Mouse (Mus musculus) myocyte (in vitro differentiated cells): ENCODE results near the gene Tspan5. TPM values are rescaled to one million over a fixed set of nuclear protein-coding genes. Genes with fewer than 3 reads are reported as not detected.

Experiments used
- H3K27me3 ChIP-seq: one replicate; pipeline ENCODE4 v1.6.1; 2011; ENCODE audit not compliant: control insufficient read depth, insufficient read depth, insufficient read length
- H3K36me3 ChIP-seq: one replicate; pipeline ENCODE4 v1.6.1; 2011; ENCODE audit not compliant: control insufficient read depth, insufficient read depth
- H3K4me2 ChIP-seq: one replicate; pipeline ENCODE4 v1.6.1; 2011; ENCODE audit warnings: low read depth, control low read depth
- H3K4me3 ChIP-seq: one replicate; pipeline ENCODE4 v1.5.1; 2011; ENCODE audit warnings: mild to moderate bottlenecking, control low read depth, moderate library complexity
- H3K79me2 ChIP-seq: one replicate; pipeline ENCODE4 v1.6.1; 2011; ENCODE audit not compliant: control insufficient read depth, insufficient read depth
- H3ac ChIP-seq: one replicate; pipeline ENCODE4 v1.6.1; 2011; ENCODE audit not compliant: control insufficient read depth, insufficient read length
- CEBPB ChIP-seq: IDR thresholded peaks from 2 replicates; pipeline ENCODE4 v1.6.1; 2011; ENCODE audit warnings: mild to moderate bottlenecking, moderate library complexity; ENCODE audit not compliant: poor library complexity, insufficient read depth, severe bottlenecking
- E2F4 ChIP-seq: IDR thresholded peaks from one replicate; pipeline ENCODE4 v1.6.1; 2011; ENCODE audit warnings: mild to moderate bottlenecking, control low read depth, moderate library complexity; ENCODE audit not compliant: insufficient read depth
- MAX ChIP-seq: IDR thresholded peaks from one replicate; pipeline ENCODE4 v1.6.1; 2011; ENCODE audit warnings: low read depth, mild to moderate bottlenecking, control low read depth
- MYOD1 ChIP-seq, 3 experiments: IDR thresholded peaks; one replicate each; pipeline ENCODE4 v1.6.1; 2011; ENCODE audit warnings: control low read depth in 2 of 3, low read depth in 2 of 3, mild to moderate bottlenecking in 2 of 3, moderate library complexity in 1 of 3; ENCODE audit not compliant: insufficient read length in 2 of 3, control insufficient read depth in 1 of 3
- MYOG ChIP-seq, 3 experiments: IDR thresholded peaks; one replicate each; pipeline ENCODE4 v1.6.1; 2011; ENCODE audit warnings: control low read depth in 2 of 3, low read depth in 2 of 3, mild to moderate bottlenecking in 2 of 3; ENCODE audit not compliant: insufficient read length in 2 of 3, control insufficient read depth in 1 of 3, insufficient read depth in 1 of 3
- POLR2A ChIP-seq: IDR thresholded peaks from one replicate; pipeline ENCODE4 v1.6.1; 2011; ENCODE audit warnings: low read depth, mild to moderate bottlenecking, control low read depth, moderate library complexity; ENCODE audit not compliant: insufficient read length
- POLR2AphosphoS2 ChIP-seq: IDR thresholded peaks from one replicate; pipeline ENCODE4 v1.6.1; 2011; ENCODE audit warnings: low read depth, control low read depth; ENCODE audit not compliant: insufficient read length
- REST ChIP-seq: IDR thresholded peaks from one replicate; pipeline ENCODE4 v1.6.1; 2011; ENCODE audit warnings: mild to moderate bottlenecking, control low read depth, moderate library complexity; ENCODE audit not compliant: insufficient read depth, insufficient read length
- SRF ChIP-seq: IDR thresholded peaks from one replicate; pipeline ENCODE4 v1.6.1; 2011; ENCODE audit warnings: low read depth; ENCODE audit not compliant: control insufficient read depth, insufficient read length
- TCF12 ChIP-seq: IDR thresholded peaks from one replicate; pipeline ENCODE4 v1.6.1; 2011; ENCODE audit warnings: mild to moderate bottlenecking, control low read depth; ENCODE audit not compliant: poor library complexity, insufficient read depth, severe bottlenecking
- TCF3 ChIP-seq: IDR thresholded peaks from one replicate; pipeline ENCODE4 v1.6.1; 2011; ENCODE audit warnings: low read depth, control low read depth; ENCODE audit not compliant: insufficient read length
- USF1 ChIP-seq: IDR thresholded peaks from one replicate; pipeline ENCODE4 v1.6.1; 2011; ENCODE audit warnings: low read depth, mild to moderate bottlenecking, control low read depth, moderate library complexity
- polyA plus RNA-seq: library from polyadenylated mRNA; unstranded; fragments of >200 nt; fragmentation: generic; extraction: Trizol; gene quantifications from one replicate; pipeline ENCODE4 v1.2.1, GENCODE M21; 2012; ENCODE audit warnings: missing spikeins

Tspan5 gene
- polyA plus RNA-seq, 1 experiment, result 16.9 TPM

GRCm38 (mm10) chr3:138767034-138767433 is 25.0 kb downstream of the Tspan5 start:
- H3K27me3 ChIP-seq, result no peaks in the 10 kb centered on the region
- H3ac ChIP-seq, result no peak overlapping the region
- H3K36me3 ChIP-seq, result no peaks in the 10 kb centered on the region
- H3K4me3 ChIP-seq, result no peak overlapping the region
- no peak overlapping the region for H3K4me2 ChIP-seq
- no peak for TF ChIP-seq TCF3
- TF ChIP-seq SRF, result no peak
- no peak for TF ChIP-seq E2F4
- no peak for TF ChIP-seq REST
- H3K79me2 ChIP-seq, result peaks cover 27% of the 10 kb centered on the region

GRCm38 (mm10) chr3:138768541-138769093 is 26.6 kb downstream of the Tspan5 start:
- Histone ChIP-seq H3K4me2 (no peak overlapping the region), H3ac (no peak overlapping the region), H3K27me3 (no peaks in the 10 kb centered on the region), H3K36me3 (no peaks in the 10 kb centered on the region), H3K4me3 (no peak overlapping the region), H3K79me2 (peaks cover 38% of the 10 kb centered on the region)
- TF ChIP-seq MAX (no peak), E2F4 (no peak)

- Histone ChIP-seq H3K36me3 (no peaks in the 10 kb centered on the region), H3K79me2 (peaks cover 29% of the 10 kb centered on the region), H3K27me3 (no peaks in the 10 kb centered on the region), H3K4me3 (no peak overlapping the region), H3K4me2 (no peak overlapping the region), H3ac (no peak overlapping the region)
- TF ChIP-seq REST, result no peak
- no peak for TF ChIP-seq E2F4
- TF ChIP-seq CEBPB, result no peak
- TF ChIP-seq TCF12, result no peak
- TF ChIP-seq TCF3, result no peak
- TF ChIP-seq POLR2AphosphoS2, result no peak
- TF ChIP-seq SRF, result no peak
- no peak for TF ChIP-seq MAX
- no peak for TF ChIP-seq USF1
- no peak for TF ChIP-seq MYOG (IDR thresholded peaks at IDR 0.05; ENCODE audit: control insufficient read depth in 1 of 3, insufficient read depth in 1 of 3, insufficient read length in 2 of 3, low read depth in 2 of 3)
- TF ChIP-seq POLR2A, result no peak
- no peak for TF ChIP-seq MYOD1 (IDR thresholded peaks at IDR 0.05; ENCODE audit: control insufficient read depth in 1 of 3, insufficient read length in 2 of 3, low read depth in 2 of 3)
These were observed 28.8 kb downstream of the Tspan5 start for GRCm38 (mm10) chr3:138770650-138771331.

DNA sequence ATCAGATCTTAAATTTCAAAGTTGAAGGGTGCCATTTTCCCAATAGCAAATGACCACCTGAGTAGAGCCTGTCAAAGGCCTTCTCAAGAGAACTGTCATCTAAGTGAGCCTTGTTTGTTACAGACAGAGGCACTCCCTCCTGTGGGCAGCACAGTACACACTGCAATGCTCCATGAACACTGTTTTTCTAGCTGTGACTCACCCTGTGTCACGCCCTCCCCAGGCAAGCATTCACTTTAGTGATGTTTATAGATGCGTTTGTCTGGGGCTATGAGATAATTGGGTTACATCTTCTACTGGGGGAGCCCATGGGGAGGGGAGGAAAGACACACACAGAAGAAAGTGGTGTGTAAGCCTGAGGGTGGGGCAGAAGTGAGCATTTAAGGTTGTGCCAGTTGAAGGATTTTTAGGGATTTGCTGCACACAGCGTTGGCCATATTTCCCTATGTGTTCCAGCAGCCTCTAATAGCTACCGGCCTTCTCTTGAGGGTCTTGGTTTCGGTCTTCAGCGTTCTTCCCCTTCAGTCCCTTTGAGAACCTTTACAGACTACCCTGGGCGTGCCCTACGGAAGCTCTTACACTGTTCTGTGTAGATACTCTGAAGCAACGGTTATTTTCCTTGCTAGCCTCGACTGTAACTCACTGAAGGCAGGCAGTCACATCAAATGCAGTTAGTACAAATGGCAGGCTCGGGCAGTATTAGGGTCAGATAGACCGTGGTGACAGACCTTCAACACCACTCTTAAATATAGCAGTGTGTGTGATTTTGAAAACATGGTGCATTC is 29.7 kb downstream of the Tspan5 start:
- peak overlapping the region; percentile 14 for H3K4me2 ChIP-seq
- H3K4me3 ChIP-seq, result no peak overlapping the region
- H3ac ChIP-seq, result no peak overlapping the region
- H3K27me3 ChIP-seq, result no peaks in the 10 kb centered on the region
- no peak for TF ChIP-seq TCF12
- TF ChIP-seq E2F4, result no peak
- TF ChIP-seq MAX, result no peak
- TF ChIP-seq POLR2AphosphoS2, result no peak
- no peak for TF ChIP-seq MYOD1 (IDR thresholded peaks at IDR 0.05; ENCODE audit: control insufficient read depth in 1 of 3, insufficient read length in 2 of 3, low read depth in 2 of 3)
- no peak for TF ChIP-seq USF1
- no peak for TF ChIP-seq SRF
- TF ChIP-seq CEBPB, result no peak
- TF ChIP-seq POLR2A, result no peak
- H3K36me3 ChIP-seq, result no peaks in the 10 kb centered on the region
- H3K79me2 ChIP-seq, result peaks cover 33% of the 10 kb centered on the region

DNA sequence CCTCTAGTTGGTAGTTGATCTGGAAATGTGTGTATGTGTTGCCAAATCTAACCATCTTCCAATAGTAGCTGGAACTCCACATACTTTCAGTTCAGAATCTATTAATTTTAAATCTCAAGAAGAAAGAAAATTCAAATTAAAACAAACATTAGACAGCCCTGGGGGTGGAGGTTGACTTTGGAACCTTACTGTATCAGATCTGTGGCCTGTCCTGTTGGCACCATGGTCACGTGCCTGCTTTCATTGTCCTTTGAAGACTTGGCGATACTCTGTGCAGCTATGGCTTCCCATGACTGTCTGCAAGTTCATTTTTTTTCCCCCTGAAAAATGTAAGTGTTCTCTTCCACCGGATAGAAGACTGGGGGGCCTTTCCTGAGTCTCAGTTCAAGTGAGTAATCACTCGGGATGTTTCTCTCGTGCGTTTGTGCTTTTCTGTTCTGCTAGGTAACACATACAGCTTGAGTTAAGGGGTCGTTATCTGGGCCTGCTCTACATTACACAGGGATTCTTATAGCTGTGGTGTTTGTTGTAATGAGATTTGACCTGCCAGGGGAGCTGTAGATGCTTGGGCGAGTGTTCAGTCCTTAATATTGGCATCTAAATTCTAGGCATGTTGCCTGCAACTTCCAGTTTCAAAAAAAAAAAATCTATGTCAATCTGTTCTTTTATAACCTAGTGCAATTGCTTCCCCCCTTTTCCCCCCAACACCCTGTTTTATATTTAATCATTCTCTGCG is 32.0 kb downstream of the Tspan5 start:
- Histone ChIP-seq H3ac (no peak overlapping the region), H3K27me3 (no peaks in the 10 kb centered on the region), H3K36me3 (no peaks in the 10 kb centered on the region), H3K4me3 (no peak overlapping the region), H3K4me2 (no peak overlapping the region), H3K79me2 (peaks cover 47% of the 10 kb centered on the region)
- no peak for TF ChIP-seq TCF3
